Mouse (Mus musculus) heart, embryonic 11.5 days (tissue): Measurements from ENCODE around the gene Plekhd1. TPM values are rescaled to one million over a fixed set of nuclear protein-coding genes. Genes with fewer than 3 reads are reported as not detected.

Source experiments
- ATAC-seq: fragments of 200-750 bp; cut with Nextera tagmentation; replicated peaks from 2 replicates; pipeline ENCODE4 v1.8.0; 2017; ENCODE audit warnings: moderate library complexity; ENCODE audit not compliant: insufficient number of reproducible peaks, low FRiP score, low TSS enrichment
- H3K27ac ChIP-seq: fragments of 300-500 bp; sonication (generic); 2 replicates; pipeline ENCODE4 v1.5.1; 2014; ENCODE audit warnings: mild to moderate bottlenecking, low read depth, low read length
- H3K27me3 ChIP-seq: fragments of 300-500 bp; sonication (generic); 2 replicates; pipeline ENCODE4 v1.6.1; 2014; ENCODE audit warnings: mild to moderate bottlenecking, low read length, mixed read lengths; ENCODE audit not compliant: control insufficient read depth, insufficient read depth
- H3K36me3 ChIP-seq: fragments of 300-500 bp; sonication (generic); 2 replicates; pipeline ENCODE4 v1.6.1; 2014; ENCODE audit warnings: mild to moderate bottlenecking, low read length, moderate library complexity, mixed read lengths; ENCODE audit not compliant: control insufficient read depth, insufficient read depth
- H3K4me1 ChIP-seq: fragments of 300-500 bp; sonication (generic); 2 replicates; pipeline ENCODE4 v1.6.1; 2014; ENCODE audit warnings: low read length; ENCODE audit not compliant: control insufficient read depth, insufficient read depth
- H3K4me2 ChIP-seq: fragments of 300-500 bp; sonication (generic); 2 replicates; pipeline ENCODE4 v1.6.1; 2014; ENCODE audit warnings: mild to moderate bottlenecking, moderate library complexity
- H3K4me3 ChIP-seq: fragments of 300-500 bp; sonication (generic); 2 replicates; pipeline ENCODE4 v1.5.1; 2014; ENCODE audit warnings: low read depth, low read length
- H3K9ac ChIP-seq: fragments of 300-500 bp; sonication (generic); 2 replicates; pipeline ENCODE4 v1.6.1; 2014; ENCODE audit warnings: mild to moderate bottlenecking, low read depth, low read length, moderate library complexity
- H3K9me3 ChIP-seq: fragments of 300-500 bp; sonication (generic); replicated peaks from 2 replicates; pipeline ENCODE4 v1.6.1; 2016; ENCODE audit warnings: low read length; ENCODE audit not compliant: control insufficient read depth
- WGBS: fragments of 180-500 bp; shearing (Covaris S2); extraction: QIAGEN DNeasy Blood & Tissue Kit; methylation state at CpG from one replicate; pipeline ENCODE4 v1.1.7; 2014; ENCODE audit not compliant: insufficient replicate concordance; 5-methylcytosine and 5-hydroxymethylcytosine counted together
- polyA plus RNA-seq: library from polyadenylated mRNA; unstranded; fragments of >200 nt; fragmentation: Nextera tagmentation; extraction: Ambion mirVana; gene quantifications from 2 replicates; pipeline ENCODE4 v1.2.1, GENCODE M21; 2014

The Plekhd1 gene
- polyA plus RNA-seq, 1 experiment from 2014 or later: 0.67 TPM

DNA sequence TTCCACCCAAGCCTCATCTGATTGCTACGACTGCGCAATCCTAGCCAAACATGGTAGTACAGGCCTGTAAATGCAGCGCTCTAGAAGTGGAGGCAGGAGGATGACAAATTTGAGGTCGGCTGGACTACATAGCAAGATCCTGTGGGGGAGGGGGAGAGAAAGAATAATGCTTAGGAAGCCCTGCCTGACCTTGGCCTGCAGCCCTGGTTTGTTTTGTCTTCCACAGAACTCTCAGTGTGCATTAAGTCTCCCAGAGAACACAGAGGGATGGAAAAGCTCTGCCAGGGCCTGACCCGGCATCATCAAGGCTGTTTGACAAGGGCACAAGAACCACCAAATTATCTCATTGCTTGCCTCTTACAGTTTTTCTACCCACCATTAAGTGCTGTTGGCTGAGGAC lies 2.7 kb upstream of the Plekhd1 start:
- ATAC-seq: no peak
- Histone ChIP-seq H3K27ac (no peak overlapping the region), H3K4me2 (no peak overlapping the region), H3K9me3 (no peaks in the 10 kb centered on the region), H3K4me1 (peaks cover 15% of the 10 kb centered on the region), H3K4me3 (no peak overlapping the region), H3K27me3 (peaks cover 37% of the 10 kb centered on the region), H3K36me3 (no peaks in the 10 kb centered on the region), H3K9ac (no peak overlapping the region)
- WGBS: 59% methylated on average over 5 of the region's 5 CpGs

DNA sequence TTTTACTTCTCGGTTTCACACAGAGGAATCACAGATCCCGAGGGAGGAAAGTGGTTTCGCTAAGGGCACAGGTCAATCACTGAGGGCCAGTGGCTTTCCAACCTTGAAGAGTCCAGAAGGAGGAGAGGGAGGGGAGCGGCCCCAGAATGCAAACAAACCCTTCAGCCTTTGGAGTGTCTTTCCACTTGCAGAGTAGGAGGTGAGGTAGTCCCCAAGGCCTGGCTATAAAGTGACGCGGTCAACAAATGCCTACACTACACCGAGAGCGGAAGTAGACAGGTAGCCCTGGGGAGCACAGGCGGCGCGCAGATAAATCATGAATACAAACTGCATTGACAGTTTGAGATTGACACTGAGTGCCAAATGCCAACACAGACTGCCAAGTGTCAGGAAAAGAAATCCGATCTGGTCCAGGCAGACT lies 710 bp upstream of the Plekhd1 start:
- no peak for ATAC-seq
- H3K27me3 ChIP-seq: peaks cover 45% of the 10 kb centered on the region
- H3K36me3 ChIP-seq: no peaks in the 10 kb centered on the region
- 17% methylated on average over 12 of the region's 12 CpGs for WGBS
- H3K9me3 ChIP-seq: no peaks in the 10 kb centered on the region
- peak overlapping the region; percentile 71; the same call in 1 of the 2 replicates for H3K4me2 ChIP-seq
- peaks cover 15% of the 10 kb centered on the region for H3K4me1 ChIP-seq
- no peak overlapping the region for H3K9ac ChIP-seq
- H3K27ac ChIP-seq: no peak overlapping the region
- 0 out of 2 replicates have a peak overlapping the region, but pooled peaks have one; percentile 44 for H3K4me3 ChIP-seq

DNA sequence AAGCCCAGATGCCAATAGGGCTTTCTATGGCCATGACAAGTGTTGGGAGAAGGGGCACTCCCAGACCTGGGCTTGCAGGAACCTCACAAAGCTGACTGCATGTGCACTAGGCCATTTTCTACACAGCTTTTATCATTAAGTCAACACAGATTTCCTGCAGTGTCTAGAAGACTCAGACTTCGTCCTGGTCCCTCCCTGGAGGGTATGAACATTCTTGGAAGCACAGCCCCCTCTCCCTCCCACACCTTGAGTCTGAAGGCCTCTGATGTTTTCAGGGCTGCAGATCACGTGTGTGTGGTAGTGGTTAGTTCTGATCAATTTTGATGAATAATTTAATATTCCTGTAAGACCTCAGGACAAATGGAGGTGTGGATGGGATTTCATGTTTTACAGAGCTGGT lies 1.3 kb downstream of the Plekhd1 start:
- H3K4me3 ChIP-seq: no peak overlapping the region
- peaks cover 15% of the 10 kb centered on the region for H3K4me1 ChIP-seq
- H3K9me3 ChIP-seq: no peaks in the 10 kb centered on the region
- no peak overlapping the region for H3K9ac ChIP-seq
- ATAC-seq: no peak; the same call in 1 of the 2 replicates
- peaks cover 45% of the 10 kb centered on the region for H3K27me3 ChIP-seq
- no peaks in the 10 kb centered on the region for H3K36me3 ChIP-seq
- no peak overlapping the region for H3K27ac ChIP-seq
- no peak overlapping the region for H3K4me2 ChIP-seq
- 24% methylated on average over 2 of the region's 2 CpGs for WGBS

DNA sequence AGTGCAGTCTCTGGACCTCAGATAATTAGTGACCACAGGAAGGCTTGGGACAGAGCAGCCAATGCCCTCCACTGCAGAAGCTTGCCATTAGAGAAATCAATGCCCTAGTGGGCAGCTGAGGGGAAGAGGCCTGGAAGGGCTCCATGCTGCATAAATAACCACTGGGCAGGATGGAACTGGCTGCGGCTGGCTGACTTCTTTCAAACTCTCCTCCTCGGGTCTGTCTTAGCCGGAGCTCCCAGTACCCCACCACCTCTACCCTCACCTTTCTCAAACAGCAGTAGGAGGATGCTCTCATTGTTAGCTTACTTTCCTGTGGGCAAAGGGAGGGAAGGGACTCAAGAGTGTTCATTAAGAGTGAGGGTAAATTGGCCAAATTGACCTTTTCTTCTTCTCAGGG lies 2.6 kb downstream of the Plekhd1 start:
- WGBS: 72% methylated on average over 3 of the region's 3 CpGs
- Histone ChIP-seq H3K27me3 (peaks cover 45% of the 10 kb centered on the region), H3K9me3 (no peaks in the 10 kb centered on the region), H3K4me3 (no peak overlapping the region), H3K9ac (no peak overlapping the region), H3K4me1 (peaks cover 12% of the 10 kb centered on the region), H3K36me3 (no peaks in the 10 kb centered on the region), H3K27ac (no peak overlapping the region), H3K4me2 (no peak overlapping the region)
- ATAC-seq: no peak

DNA sequence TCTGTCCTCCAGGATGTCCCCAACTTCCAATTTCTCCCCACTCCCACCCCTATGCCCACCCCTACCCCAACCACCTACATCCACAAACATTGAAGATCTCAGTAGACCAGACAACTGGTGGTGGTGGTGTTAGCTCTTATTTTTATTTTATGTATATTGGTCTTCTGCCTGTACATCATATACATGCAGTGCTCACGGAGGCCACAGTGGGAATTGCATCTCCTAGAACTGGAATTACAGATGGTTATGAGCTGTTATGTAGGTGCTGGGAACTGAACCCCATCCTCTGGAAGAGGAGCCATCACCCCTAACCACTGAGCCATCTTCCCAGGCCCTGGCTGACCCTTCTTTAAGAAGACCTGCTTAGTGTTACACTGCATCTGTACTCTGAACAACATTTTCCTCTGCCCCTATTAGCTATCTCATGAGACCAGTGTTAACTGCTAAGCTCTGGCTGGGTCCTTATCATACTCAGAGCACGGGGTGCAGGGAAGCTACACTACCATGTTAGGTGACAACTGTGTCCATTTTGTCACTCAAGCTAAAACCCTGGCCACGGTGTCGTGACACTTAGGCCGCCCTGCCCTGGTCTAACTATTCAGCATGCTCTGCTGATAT lies 6.2 kb downstream of the Plekhd1 start:
- ATAC-seq: no peak
- H3K27me3 ChIP-seq: peaks cover 14% of the 10 kb centered on the region
- no peaks in the 10 kb centered on the region for H3K36me3 ChIP-seq
- no peak overlapping the region for H3K4me3 ChIP-seq
- H3K4me2 ChIP-seq: no peak overlapping the region
- no peaks in the 10 kb centered on the region for H3K9me3 ChIP-seq
- 68% methylated on average over 5 of the region's 5 CpGs for WGBS
- no peak overlapping the region for H3K27ac ChIP-seq
- 0 out of 2 replicates have a peak, but pooled peaks cover 5% of the 10 kb centered on the region for H3K4me1 ChIP-seq
- H3K9ac ChIP-seq: no peak overlapping the region

DNA sequence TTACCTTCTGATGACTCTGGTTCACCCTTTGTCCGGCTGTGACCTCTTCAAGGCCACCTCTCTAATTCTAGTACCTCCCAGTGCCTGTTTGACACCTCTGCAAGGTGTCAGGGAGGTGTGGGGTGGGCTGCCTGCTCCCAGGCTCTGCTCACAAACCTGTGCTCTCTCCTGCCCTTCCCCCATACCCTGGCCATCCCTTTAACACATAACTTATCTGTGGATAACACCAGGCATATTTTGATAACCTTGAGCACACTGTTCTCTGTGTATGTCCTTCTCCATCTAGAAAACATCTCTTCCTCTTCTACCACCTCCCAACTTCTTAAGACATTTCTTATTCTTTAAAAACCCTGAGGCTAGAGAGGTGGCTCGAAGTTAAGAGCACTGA lies 6.7 kb downstream of the Plekhd1 start:
- H3K4me2 ChIP-seq: no peak overlapping the region
- no peak; the same call in 1 of the 2 replicates for ATAC-seq
- no peak overlapping the region for H3K4me3 ChIP-seq
- 55% methylated on average over 2 of the region's 2 CpGs for WGBS
- H3K27me3 ChIP-seq: peaks cover 12% of the 10 kb centered on the region
- H3K27ac ChIP-seq: no peak overlapping the region
- no peaks in the 10 kb centered on the region for H3K9me3 ChIP-seq
- H3K9ac ChIP-seq: no peak overlapping the region
- H3K36me3 ChIP-seq: no peaks in the 10 kb centered on the region
- 0 out of 2 replicates have a peak, but pooled peaks cover 5% of the 10 kb centered on the region for H3K4me1 ChIP-seq

DNA sequence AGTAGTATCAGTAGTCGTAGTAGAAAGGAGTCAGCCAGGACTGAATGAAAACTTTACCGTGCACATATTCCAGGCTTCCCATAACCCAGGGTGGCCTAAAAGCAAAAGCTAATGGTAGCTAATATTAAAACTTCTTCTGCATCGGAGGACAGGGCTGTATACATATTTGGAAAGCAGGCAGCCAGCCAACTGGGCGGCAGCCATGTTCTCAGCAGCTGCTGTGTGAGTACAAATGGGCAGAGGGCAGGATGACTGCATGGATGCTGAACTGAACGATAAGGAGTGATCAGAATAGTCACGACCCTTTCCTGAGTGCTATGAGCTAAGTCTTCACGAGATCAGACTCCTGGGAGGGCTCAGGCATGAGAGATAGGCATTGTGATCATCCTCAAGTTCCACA lies 8.9 kb downstream of the Plekhd1 start:
- no peak overlapping the region for H3K4me3 ChIP-seq
- H3K4me2 ChIP-seq: no peak overlapping the region
- no peak for ATAC-seq
- no peaks in the 10 kb centered on the region; the same call in 1 of the 2 replicates for H3K27me3 ChIP-seq
- 73% methylated on average over 7 of the region's 7 CpGs for WGBS
- no peaks in the 10 kb centered on the region for H3K36me3 ChIP-seq
- H3K9me3 ChIP-seq: no peaks in the 10 kb centered on the region
- H3K9ac ChIP-seq: no peak overlapping the region
- 0 out of 2 replicates have a peak, but pooled peaks cover 5% of the 10 kb centered on the region for H3K4me1 ChIP-seq
- H3K27ac ChIP-seq: no peak overlapping the region

DNA sequence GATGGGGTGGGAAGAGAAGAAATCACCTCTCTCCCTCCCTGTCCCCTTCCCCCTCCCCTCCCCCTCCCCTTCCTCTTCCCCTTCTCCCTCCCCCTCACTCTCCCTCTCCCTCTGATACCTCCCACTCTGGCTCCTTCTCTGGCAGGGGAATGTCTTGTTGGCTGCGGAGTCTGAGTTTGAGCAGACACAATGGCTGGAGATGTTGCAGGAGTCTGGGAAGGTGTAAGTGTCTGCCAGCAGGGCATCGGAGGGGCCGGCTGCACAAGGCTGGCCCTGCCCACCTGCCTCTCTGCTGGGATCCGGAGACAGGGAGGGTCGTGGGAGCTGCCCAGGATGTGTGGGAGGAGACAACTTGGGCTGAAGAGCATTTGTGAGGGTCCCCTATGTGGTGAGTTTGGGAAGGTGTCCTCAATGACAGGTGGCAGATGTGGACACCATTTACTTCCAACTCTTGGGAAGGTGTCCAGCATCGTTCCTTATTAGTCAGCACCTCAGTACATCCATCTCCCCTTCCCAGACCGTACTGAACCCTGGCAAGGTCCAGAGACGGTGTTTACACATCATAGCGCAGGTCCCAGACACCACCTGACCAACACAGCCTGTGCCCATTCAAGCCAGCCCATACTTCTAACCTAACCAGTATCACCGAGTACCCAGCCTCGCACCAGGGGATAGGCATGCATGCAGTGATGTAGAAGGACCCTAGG lies 14.0 kb downstream of the Plekhd1 start:
- no peak for ATAC-seq
- Histone ChIP-seq H3K9ac (no peak overlapping the region), H3K27ac (no peak overlapping the region), H3K9me3 (no peaks in the 10 kb centered on the region), H3K27me3 (no peaks in the 10 kb centered on the region; the same call in 1 of the 2 replicates), H3K36me3 (no peaks in the 10 kb centered on the region), H3K4me3 (no peak overlapping the region), H3K4me2 (no peak overlapping the region), H3K4me1 (peaks cover 6% of the 10 kb centered on the region; the same call in 1 of the 2 replicates)
- 50% methylated on average over 11 of the region's 11 CpGs for WGBS
